Mouse (Mus musculus): ENCODE measurements around the gene Mpz. TPM values are rescaled to one million over a fixed set of nuclear protein-coding genes. Genes with fewer than 3 reads are reported as not detected.
"Not testable (repeated sequence)": the region's sequence is repeated elsewhere in the genome, so short reads cannot be mapped to it uniquely, and the experiment has no call there.

Mpz gene
- polyA plus RNA-seq, 1 experiment from 2014 or later = 0.22 TPM

- H3K4me2 ChIP-seq; H3K9me3 ChIP-seq (replicated peaks); H3K4me3 ChIP-seq; H3K9ac ChIP-seq; ATAC-seq; H3K27me3 ChIP-seq; H3K4me1 ChIP-seq; H3K27ac ChIP-seq: not testable (repeated sequence)
- peaks cover 93% of the 10 kb centered on the region for H3K36me3 ChIP-seq (ENCODE audit: poor library complexity, severe bottlenecking)
- 87% methylated on average over 8 of the region's 8 CpGs for WGBS
Measured at GRCm38 (mm10) chr1:171137486-171138155, 12.9 kb upstream of the Mpz start.

- H3K27me3 ChIP-seq; H3K4me2 ChIP-seq; H3K9ac ChIP-seq; H3K27ac ChIP-seq; ATAC-seq; H3K9me3 ChIP-seq (replicated peaks); H3K4me3 ChIP-seq; H3K4me1 ChIP-seq: not testable (repeated sequence)
- H3K36me3 ChIP-seq (ENCODE audit: poor library complexity, severe bottlenecking) = peaks cover 70% of the 10 kb centered on the region
- 87% methylated on average over 9 of the region's 11 CpGs for WGBS
Measured at GRCm38 (mm10) chr1:171142981-171143380, 7.5 kb upstream of the Mpz start.

- Histone ChIP-seq H3K27ac (0 out of 2 replicates have a peak overlapping the region, but pooled peaks have one; percentile 36), H3K4me1 (peaks cover 19% of the 10 kb centered on the region), H3K9me3 (replicated peaks) (no peaks in the 10 kb centered on the region), H3K36me3 (ENCODE audit: poor library complexity, severe bottlenecking) (0 out of 2 replicates have a peak, but pooled peaks cover 2% of the 10 kb centered on the region), H3K27me3 (peaks cover 3% of the 10 kb centered on the region; the same call in 1 of the 2 replicates), H3K4me2 (peak overlapping the region; percentile 86), H3K9ac (peak overlapping the region; percentile 71), H3K4me3 (peak overlapping the region; percentile 65)
- WGBS = 6% methylated on average over 18 of the region's 18 CpGs
- peak; percentile 40 for ATAC-seq
Measured at GRCm38 (mm10) chr1:171150838-171151391, 404 bp downstream of the Mpz start.

GRCm38 (mm10) chr1:171151966-171152365 lies 1.5 kb downstream of the Mpz start:
- no peak overlapping the region for H3K9ac ChIP-seq
- no peaks in the 10 kb centered on the region for H3K36me3 ChIP-seq (ENCODE audit: poor library complexity, severe bottlenecking)
- 84% methylated on average over 4 of the region's 4 CpGs for WGBS
- H3K4me1 ChIP-seq = peaks cover 19% of the 10 kb centered on the region
- H3K4me2 ChIP-seq = no peak overlapping the region
- H3K27ac ChIP-seq = no peak overlapping the region
- H3K27me3 ChIP-seq = peaks cover 8% of the 10 kb centered on the region
- H3K4me3 ChIP-seq = no peak overlapping the region
- no peaks in the 10 kb centered on the region for H3K9me3 ChIP-seq (replicated peaks)
- ATAC-seq = no peak

GRCm38 (mm10) chr1:171156644-171157043 lies 6.1 kb downstream of the Mpz start:
- Histone ChIP-seq H3K27ac (no peak overlapping the region), H3K4me1 (0 out of 2 replicates have a peak, but pooled peaks cover 6% of the 10 kb centered on the region), H3K4me2 (no peak overlapping the region), H3K9me3 (replicated peaks) (no peaks in the 10 kb centered on the region), H3K36me3 (ENCODE audit: poor library complexity, severe bottlenecking) (no peaks in the 10 kb centered on the region), H3K4me3 (no peak overlapping the region), H3K9ac (no peak overlapping the region), H3K27me3 (peaks cover 48% of the 10 kb centered on the region)
- ATAC-seq = no peak
- 68% methylated on average over 3 of the region's 3 CpGs for WGBS

- Histone ChIP-seq H3K4me3 (no peak overlapping the region), H3K27ac (no peak overlapping the region), H3K9me3 (replicated peaks) (no peaks in the 10 kb centered on the region), H3K27me3 (peaks cover 49% of the 10 kb centered on the region), H3K4me1 (0 out of 2 replicates have a peak, but pooled peaks cover 6% of the 10 kb centered on the region), H3K4me2 (no peak overlapping the region), H3K36me3 (ENCODE audit: poor library complexity, severe bottlenecking) (no peaks in the 10 kb centered on the region), H3K9ac (no peak overlapping the region)
- no peak for ATAC-seq
Measured at GRCm38 (mm10) chr1:171157965-171158364, 7.5 kb downstream of the Mpz start.

- H3K36me3 ChIP-seq (ENCODE audit: poor library complexity, severe bottlenecking) = no peaks in the 10 kb centered on the region
- H3K27me3 ChIP-seq = peaks cover 49% of the 10 kb centered on the region
- H3K4me3 ChIP-seq = peak overlapping the region; percentile 14
- WGBS = 4% methylated on average over 15 of the region's 15 CpGs
- peak overlapping the region; percentile 48 for H3K4me2 ChIP-seq
- H3K4me1 ChIP-seq = 0 out of 2 replicates have a peak, but pooled peaks cover 6% of the 10 kb centered on the region
- no peaks in the 10 kb centered on the region for H3K9me3 ChIP-seq (replicated peaks)
- no peak for ATAC-seq
- no peak overlapping the region for H3K27ac ChIP-seq
- no peak overlapping the region for H3K9ac ChIP-seq
Measured at GRCm38 (mm10) chr1:171159485-171159975, 9.0 kb downstream of the Mpz start.

- 83% methylated on average over 3 of the region's 3 CpGs for WGBS
- Histone ChIP-seq H3K9me3 (replicated peaks) (no peaks in the 10 kb centered on the region), H3K27ac (no peak overlapping the region), H3K4me3 (no peak overlapping the region), H3K4me1 (0 out of 2 replicates have a peak, but pooled peaks cover 6% of the 10 kb centered on the region), H3K9ac (no peak overlapping the region), H3K27me3 (peaks cover 43% of the 10 kb centered on the region), H3K4me2 (no peak overlapping the region), H3K36me3 (ENCODE audit: poor library complexity, severe bottlenecking) (no peaks in the 10 kb centered on the region)
- ATAC-seq = no peak
Measured at GRCm38 (mm10) chr1:171162526-171162925, 12.0 kb downstream of the Mpz start.

- H3K4me1 ChIP-seq = 0 out of 2 replicates have a peak, but pooled peaks cover 6% of the 10 kb centered on the region
- no peaks in the 10 kb centered on the region for H3K9me3 ChIP-seq (replicated peaks)
- H3K9ac ChIP-seq = no peak overlapping the region
- 43% methylated on average over 3 of the region's 3 CpGs for WGBS
- ATAC-seq = no peak
- no peak overlapping the region for H3K27ac ChIP-seq
- no peaks in the 10 kb centered on the region for H3K36me3 ChIP-seq (ENCODE audit: poor library complexity, severe bottlenecking)
- no peak overlapping the region for H3K4me3 ChIP-seq
- H3K4me2 ChIP-seq = no peak overlapping the region
- peaks cover 27% of the 10 kb centered on the region for H3K27me3 ChIP-seq
Measured at GRCm38 (mm10) chr1:171164258-171164657, 13.7 kb downstream of the Mpz start.

- Histone ChIP-seq H3K4me2 (no peak overlapping the region), H3K9me3 (replicated peaks) (no peaks in the 10 kb centered on the region), H3K27ac (no peak overlapping the region), H3K9ac (no peak overlapping the region), H3K4me1 (no peaks in the 10 kb centered on the region), H3K36me3 (ENCODE audit: poor library complexity, severe bottlenecking) (no peaks in the 10 kb centered on the region), H3K4me3 (no peak overlapping the region), H3K27me3 (peaks cover 11% of the 10 kb centered on the region)
- WGBS = 89% methylated on average over 5 of the region's 5 CpGs
- no peak for ATAC-seq
Measured at GRCm38 (mm10) chr1:171165629-171166345, 15.3 kb downstream of the Mpz start.

- H3K27ac ChIP-seq = no peak overlapping the region
- H3K4me2 ChIP-seq = no peak overlapping the region
- no peak overlapping the region for H3K9ac ChIP-seq
- H3K36me3 ChIP-seq (ENCODE audit: poor library complexity, severe bottlenecking) = no peaks in the 10 kb centered on the region
- ATAC-seq = no peak
- no peaks in the 10 kb centered on the region for H3K4me1 ChIP-seq
- H3K4me3 ChIP-seq = no peak overlapping the region
- H3K9me3 ChIP-seq (replicated peaks) = no peaks in the 10 kb centered on the region
- 0 out of 2 replicates have a peak, but pooled peaks cover 2% of the 10 kb centered on the region for H3K27me3 ChIP-seq
- 89% methylated on average over 12 of the region's 12 CpGs for WGBS
Measured at GRCm38 (mm10) chr1:171168906-171169305, 18.4 kb downstream of the Mpz start.

GRCm38 (mm10) chr1:171169913-171170312 lies 19.4 kb downstream of the Mpz start:
- WGBS = 67% methylated on average over 3 of the region's 3 CpGs

More at GRCm38 (mm10) chr1:171169913-171170312, 19.4 kb downstream of the Mpz start:
- Histone ChIP-seq H3K9me3 (replicated peaks) (no peaks in the 10 kb centered on the region), H3K4me1 (no peaks in the 10 kb centered on the region), H3K36me3 (ENCODE audit: poor library complexity, severe bottlenecking) (no peaks in the 10 kb centered on the region), H3K4me2 (no peak overlapping the region), H3K9ac (no peak overlapping the region), H3K27ac (no peak overlapping the region), H3K27me3 (0 out of 2 replicates have a peak, but pooled peaks cover 2% of the 10 kb centered on the region), H3K4me3 (no peak overlapping the region)
- ATAC-seq = no peak
